Mouse (Mus musculus): ENCODE measurements at regions not wholly inside any gene's neighbourhood (a gene's known extent, or its start where the extent isn't known, plus 50 kb on each side); places are given as distances from the start of the nearest gene placed in this dataset.

- DNase-seq: no peak
These were observed 487.9 kb upstream of the Adam24 start for GRCm38 (mm10) chr8:40186715-40187583.

- peak in 1 of 2 experiments; percentile 38 for DNase-seq
These were observed 487.3 kb upstream of the Adam24 start for GRCm38 (mm10) chr8:40187584-40187934.

- no peak for DNase-seq
These were observed 482.6 kb upstream of the Adam24 start for GRCm38 (mm10) chr8:40192266-40192665.

GRCm38 (mm10) chr8:40193148-40193547 is 481.7 kb upstream of the Adam24 start:
- no peak for DNase-seq

GRCm38 (mm10) chr8:40210871-40211270 is 464.0 kb upstream of the Adam24 start:
- no peak for DNase-seq

GRCm38 (mm10) chr8:40223521-40223920 is 451.4 kb upstream of the Adam24 start:
- no peak for DNase-seq

- no peak for DNase-seq
These were observed 447.6 kb upstream of the Adam24 start for GRCm38 (mm10) chr8:40227262-40227661.

All from kidney, postnatal 25 days (tissue).